Mouse (Mus musculus): Measurements from ENCODE around the gene Ubl7. TPM values are rescaled to one million over a fixed set of nuclear protein-coding genes. Genes with fewer than 3 reads are reported as not detected.

Gene Ubl7
- total RNA-seq, 1 experiment: 21.2 TPM

DNA sequence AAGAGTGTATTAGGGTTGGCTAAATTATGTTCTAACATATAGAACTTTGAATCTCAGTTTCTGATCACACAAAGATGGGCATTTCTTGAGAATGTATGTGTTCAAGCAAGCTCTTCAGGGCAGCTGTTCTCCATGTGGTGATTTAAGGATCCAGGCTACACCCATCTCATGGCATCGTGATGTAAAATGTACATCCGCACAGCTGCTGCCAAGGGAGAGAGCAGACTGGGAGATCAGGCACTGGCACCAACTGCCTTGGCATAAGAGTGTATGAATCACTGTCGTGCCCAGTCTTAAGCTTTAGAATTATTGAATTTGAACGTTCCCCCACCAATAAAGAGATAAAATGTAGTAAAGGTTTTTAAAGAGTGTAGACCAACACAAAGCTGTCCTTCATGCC lies 43.5 kb upstream of the Ubl7 start:
- H3K36me3 ChIP-seq (ENCODE audit: control insufficient read depth, insufficient read depth, low read length, poor library complexity, severe bottlenecking): no peaks in the 10 kb centered on the region
- H3K4me1 ChIP-seq (ENCODE audit: control insufficient read depth in 2 of 2, insufficient read depth in 2 of 2, low read length in 2 of 2, poor library complexity in 1 of 2): no peaks in the 10 kb centered on the region
- in situ Hi-C loops (cut with MboI; ENCODE audit: low sequenced_read_pairs in 2 of 2, unreplicated experiment in 2 of 2): loop anchor here (10.0 to 25.0 kb wide), 2 partner anchors 128 to 345 kb away; partner anchors contain the start of genes Islr (in 1 of the 2) and Islr2 (in 1 of the 2)
- no peak for DNase-seq (ENCODE audit: low read depth, low spot score)
- H3K27ac ChIP-seq (ENCODE audit: insufficient read depth, low read depth, low read length, poor library complexity, severe bottlenecking): no peak overlapping the region
- TF ChIP-seq HCFC1 (IDR thresholded peaks at IDR 0.05; ENCODE audit: borderline replicate concordance, insufficient read depth, low read length) (no peak), MAFK (IDR thresholded peaks at IDR 0.05; ENCODE audit: insufficient read depth, low read depth, low read length) (no peak), ZC3H11A (IDR thresholded peaks at IDR 0.05; ENCODE audit: borderline replicate concordance, low read depth, low read length) (no peak), CHD2 (IDR thresholded peaks at IDR 0.05; ENCODE audit: low read depth, low read length) (no peak), ZNF384 (IDR thresholded peaks at IDR 0.05; ENCODE audit: low read depth, low read length) (no peak)
- no peaks in the 10 kb centered on the region for H3K9me3 ChIP-seq (ENCODE audit: control insufficient read depth, insufficient read depth, low read depth, low read length)
- H3K9ac ChIP-seq (ENCODE audit: insufficient read depth, low read depth, low read length, poor library complexity, severe bottlenecking): no peak overlapping the region
- H3K4me3 ChIP-seq (ENCODE audit: insufficient read depth in 1 of 2, low read depth in 1 of 2, low read length in 2 of 2, poor library complexity in 1 of 2, severe bottlenecking in 1 of 2): no peak overlapping the region

DNA sequence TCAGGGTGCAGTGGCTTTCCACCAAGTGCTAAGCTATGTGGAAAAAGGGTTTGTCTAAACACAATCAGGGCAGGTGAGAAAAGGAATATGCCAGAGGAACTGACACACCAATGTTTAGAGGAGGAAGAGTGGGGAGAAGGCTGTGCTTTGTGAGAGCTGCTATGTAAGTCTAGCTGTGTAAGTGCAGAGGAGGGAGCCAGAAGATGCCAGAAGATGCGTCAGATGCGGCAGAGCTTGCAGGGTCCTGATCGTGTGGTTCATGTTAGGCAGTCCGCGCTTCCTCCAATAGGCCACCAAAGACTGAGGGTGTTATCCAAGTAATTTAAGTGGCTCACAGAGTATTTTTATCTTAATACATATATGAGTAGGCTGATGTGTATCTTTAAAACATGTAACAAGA lies 42.9 kb upstream of the Ubl7 start:
- H3K9ac ChIP-seq (ENCODE audit: insufficient read depth, low read depth, low read length, poor library complexity, severe bottlenecking): no peak overlapping the region
- H3K27ac ChIP-seq (ENCODE audit: insufficient read depth, low read depth, low read length, poor library complexity, severe bottlenecking): no peak overlapping the region
- in situ Hi-C loops (cut with MboI; ENCODE audit: low sequenced_read_pairs in 2 of 2, unreplicated experiment in 2 of 2): loop anchor here (10.0 to 25.0 kb wide), 2 partner anchors 127 to 344 kb away; partner anchors contain the start of genes Islr (in 1 of the 2) and Islr2 (in 1 of the 2)
- H3K9me3 ChIP-seq (ENCODE audit: control insufficient read depth, insufficient read depth, low read depth, low read length): no peaks in the 10 kb centered on the region
- H3K4me3 ChIP-seq (ENCODE audit: insufficient read depth in 1 of 2, low read depth in 1 of 2, low read length in 2 of 2, poor library complexity in 1 of 2, severe bottlenecking in 1 of 2): no peak overlapping the region
- no peak for DNase-seq (ENCODE audit: low read depth, low spot score)
- no peaks in the 10 kb centered on the region for H3K36me3 ChIP-seq (ENCODE audit: control insufficient read depth, insufficient read depth, low read length, poor library complexity, severe bottlenecking)
- TF ChIP-seq MAFK (IDR thresholded peaks at IDR 0.05; ENCODE audit: insufficient read depth, low read depth, low read length) (no peak), HCFC1 (IDR thresholded peaks at IDR 0.05; ENCODE audit: borderline replicate concordance, insufficient read depth, low read length) (no peak), ZNF384 (IDR thresholded peaks at IDR 0.05; ENCODE audit: low read depth, low read length) (no peak), CHD2 (IDR thresholded peaks at IDR 0.05; ENCODE audit: low read depth, low read length) (no peak), ZC3H11A (IDR thresholded peaks at IDR 0.05; ENCODE audit: borderline replicate concordance, low read depth, low read length) (no peak)
- no peaks in the 10 kb centered on the region for H3K4me1 ChIP-seq (ENCODE audit: control insufficient read depth in 2 of 2, insufficient read depth in 2 of 2, low read length in 2 of 2, poor library complexity in 1 of 2)

DNA sequence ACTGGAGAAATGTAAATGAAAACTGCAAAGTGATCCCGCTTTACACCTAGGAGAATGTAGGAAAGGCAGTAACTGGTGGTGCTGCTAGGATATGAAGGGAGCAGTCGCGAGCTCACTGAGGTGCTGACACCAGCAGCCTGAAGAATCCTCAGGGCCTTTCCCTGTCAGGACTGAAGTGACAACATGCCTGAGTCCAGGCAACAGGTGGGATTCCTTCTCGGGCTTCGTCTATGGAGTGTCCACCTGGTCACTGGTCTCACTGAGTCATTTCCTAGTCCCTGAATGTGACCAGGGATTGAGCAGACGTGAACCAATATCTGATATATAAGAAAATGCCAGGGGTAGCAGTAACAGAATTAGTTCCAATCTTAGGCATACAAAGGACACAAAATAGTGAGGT lies 42.0 kb upstream of the Ubl7 start:
- in situ Hi-C loops (cut with MboI; ENCODE audit: low sequenced_read_pairs in 2 of 2, unreplicated experiment in 2 of 2): loop anchor here (10.0 to 25.0 kb wide), 2 partner anchors 126 to 344 kb away; partner anchors contain the start of genes Islr (in 1 of the 2) and Islr2 (in 1 of the 2)
- no peak for DNase-seq (ENCODE audit: low read depth, low spot score)
- no peak for TF ChIP-seq HCFC1 (IDR thresholded peaks at IDR 0.05; ENCODE audit: borderline replicate concordance, insufficient read depth, low read length)
- TF ChIP-seq MAFK (IDR thresholded peaks at IDR 0.05; ENCODE audit: insufficient read depth, low read depth, low read length): no peak
- no peak for TF ChIP-seq ZNF384 (IDR thresholded peaks at IDR 0.05; ENCODE audit: low read depth, low read length)
- TF ChIP-seq ZC3H11A (IDR thresholded peaks at IDR 0.05; ENCODE audit: borderline replicate concordance, low read depth, low read length): no peak
- no peak for TF ChIP-seq CHD2 (IDR thresholded peaks at IDR 0.05; ENCODE audit: low read depth, low read length)
- H3K36me3 ChIP-seq (ENCODE audit: control insufficient read depth, insufficient read depth, low read length, poor library complexity, severe bottlenecking): no peaks in the 10 kb centered on the region
- no peak overlapping the region for H3K27ac ChIP-seq (ENCODE audit: insufficient read depth, low read depth, low read length, poor library complexity, severe bottlenecking)
- no peaks in the 10 kb centered on the region for H3K9me3 ChIP-seq (ENCODE audit: control insufficient read depth, insufficient read depth, low read depth, low read length)
- H3K9ac ChIP-seq (ENCODE audit: insufficient read depth, low read depth, low read length, poor library complexity, severe bottlenecking): no peak overlapping the region
- H3K4me1 ChIP-seq (ENCODE audit: control insufficient read depth in 2 of 2, insufficient read depth in 2 of 2, low read length in 2 of 2, poor library complexity in 1 of 2): no peaks in the 10 kb centered on the region
- H3K4me3 ChIP-seq (ENCODE audit: insufficient read depth in 1 of 2, low read depth in 1 of 2, low read length in 2 of 2, poor library complexity in 1 of 2, severe bottlenecking in 1 of 2): no peak overlapping the region

DNA sequence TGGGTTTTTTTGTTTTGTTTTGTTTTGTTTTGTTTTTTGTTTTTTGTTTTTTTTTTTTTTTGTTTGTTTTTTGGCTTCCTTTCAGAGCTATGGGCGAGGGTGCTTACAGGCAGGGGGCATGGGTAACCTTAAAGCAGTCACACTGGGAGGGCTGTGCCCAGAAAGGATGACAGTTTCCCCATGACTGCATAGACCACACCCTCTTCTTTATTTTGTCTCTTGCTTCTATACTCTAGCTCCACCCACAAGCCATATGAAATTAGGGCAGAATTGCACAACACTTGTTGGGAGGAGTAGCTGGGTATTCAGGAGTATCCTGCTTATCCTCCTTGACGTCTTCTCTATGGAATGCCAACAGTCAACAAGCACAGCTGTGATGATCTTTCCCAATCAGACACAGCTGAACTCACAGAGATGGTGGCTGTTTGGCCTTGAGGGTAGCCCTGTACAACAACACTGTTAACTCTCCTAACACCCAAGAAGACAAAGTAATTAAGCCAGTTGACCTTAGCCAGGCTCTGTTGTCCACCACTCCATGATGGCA lies 40.4 kb upstream of the Ubl7 start:
- no peak overlapping the region for H3K27ac ChIP-seq (ENCODE audit: insufficient read depth, low read depth, low read length, poor library complexity, severe bottlenecking)
- no peak for TF ChIP-seq ZNF384 (IDR thresholded peaks at IDR 0.05; ENCODE audit: low read depth, low read length)
- no peak for TF ChIP-seq HCFC1 (IDR thresholded peaks at IDR 0.05; ENCODE audit: borderline replicate concordance, insufficient read depth, low read length)
- TF ChIP-seq CHD2 (IDR thresholded peaks at IDR 0.05; ENCODE audit: low read depth, low read length): no peak
- no peak for TF ChIP-seq MAFK (IDR thresholded peaks at IDR 0.05; ENCODE audit: insufficient read depth, low read depth, low read length)
- no peak for TF ChIP-seq ZC3H11A (IDR thresholded peaks at IDR 0.05; ENCODE audit: borderline replicate concordance, low read depth, low read length)
- H3K4me1 ChIP-seq (ENCODE audit: control insufficient read depth in 2 of 2, insufficient read depth in 2 of 2, low read length in 2 of 2, poor library complexity in 1 of 2): no peaks in the 10 kb centered on the region
- DNase-seq (ENCODE audit: low read depth, low spot score): no peak
- H3K9me3 ChIP-seq (ENCODE audit: control insufficient read depth, insufficient read depth, low read depth, low read length): no peaks in the 10 kb centered on the region
- H3K36me3 ChIP-seq (ENCODE audit: control insufficient read depth, insufficient read depth, low read length, poor library complexity, severe bottlenecking): no peaks in the 10 kb centered on the region
- no peak overlapping the region for H3K9ac ChIP-seq (ENCODE audit: insufficient read depth, low read depth, low read length, poor library complexity, severe bottlenecking)
- in situ Hi-C loops (cut with MboI; ENCODE audit: low sequenced_read_pairs in 2 of 2, unreplicated experiment in 2 of 2): loop anchor here in 1 of 2 experiments (25.0 kb wide), 1 partner anchor 342 kb away; the partner anchor contains the start of genes Islr and Islr2
- no peak overlapping the region for H3K4me3 ChIP-seq (ENCODE audit: insufficient read depth in 1 of 2, low read depth in 1 of 2, low read length in 2 of 2, poor library complexity in 1 of 2, severe bottlenecking in 1 of 2)
